Mouse (Mus musculus) hindbrain, embryonic 11.5 days (tissue): ENCODE measurements around the gene S1pr2. TPM values are rescaled to one million over a fixed set of nuclear protein-coding genes. Genes with fewer than 3 reads are reported as not detected.
"Not testable (repeated sequence)": the region's sequence is repeated elsewhere in the genome, so short reads cannot be mapped to it uniquely, and the experiment has no call there.

ENCODE experiments used
- ATAC-seq: fragments of 200-750 bp; cut with Nextera tagmentation; 2 replicates; pipeline ENCODE4 v1.8.0; 2017; ENCODE audit warnings: mild to moderate bottlenecking, moderate TSS enrichment, moderate library complexity; ENCODE audit not compliant: low FRiP score
- DNase-seq: peaks from one replicate; pipeline ENCODE4 v3.0.0-alpha.2; 2015; ENCODE audit warnings: low spot score
- H3K27ac ChIP-seq: fragments of 300-500 bp; sonication (generic); 2 replicates; pipeline ENCODE4 v1.5.1; 2014; ENCODE audit warnings: mild to moderate bottlenecking, low read depth, low read length
- H3K27me3 ChIP-seq: fragments of 300-500 bp; sonication (generic); 2 replicates; pipeline ENCODE4 v1.6.1; 2014; ENCODE audit warnings: mild to moderate bottlenecking, low read length, moderate library complexity, mixed read lengths; ENCODE audit not compliant: control insufficient read depth, insufficient read depth
- H3K36me3 ChIP-seq: fragments of 300-500 bp; sonication (generic); 2 replicates; pipeline ENCODE4 v1.6.1; 2014; ENCODE audit warnings: mild to moderate bottlenecking, low read length, moderate library complexity, mixed read lengths; ENCODE audit not compliant: control insufficient read depth, insufficient read depth
- H3K4me1 ChIP-seq: fragments of 300-500 bp; sonication (generic); replicated peaks from 2 replicates; pipeline ENCODE4 v1.6.1; 2014; ENCODE audit warnings: low read length, mixed read lengths; ENCODE audit not compliant: control insufficient read depth, insufficient read depth
- H3K4me2 ChIP-seq: fragments of 300-500 bp; sonication (generic); replicated peaks from 2 replicates; pipeline ENCODE4 v1.6.1; 2014; ENCODE audit warnings: mild to moderate bottlenecking, low read depth, low read length
- H3K4me3 ChIP-seq: fragments of 300-500 bp; sonication (generic); 2 replicates; pipeline ENCODE4 v1.5.1; 2014; ENCODE audit warnings: low read depth, low read length
- H3K9ac ChIP-seq: fragments of 300-500 bp; sonication (generic); 2 replicates; pipeline ENCODE4 v1.6.1; 2014; ENCODE audit warnings: low read depth, low read length
- H3K9me3 ChIP-seq: fragments of 300-500 bp; sonication (generic); 2 replicates; pipeline ENCODE4 v1.6.1; 2016; ENCODE audit warnings: low read length; ENCODE audit not compliant: control insufficient read depth
- WGBS: fragments of 180-500 bp; shearing (Covaris S2); extraction: QIAGEN DNeasy Blood & Tissue Kit; methylation state at CpG from one replicate; pipeline ENCODE4 v1.1.7; 2014; 5-methylcytosine and 5-hydroxymethylcytosine counted together
- polyA plus RNA-seq: library from polyadenylated mRNA; unstranded; fragments of >200 nt; fragmentation: Nextera tagmentation; extraction: Ambion mirVana; gene quantifications from 2 replicates; pipeline ENCODE4 v1.2.1, GENCODE M21; 2014

Gene S1pr2
- polyA plus RNA-seq, 1 experiment from 2014 or later: 23.4 TPM

DNA sequence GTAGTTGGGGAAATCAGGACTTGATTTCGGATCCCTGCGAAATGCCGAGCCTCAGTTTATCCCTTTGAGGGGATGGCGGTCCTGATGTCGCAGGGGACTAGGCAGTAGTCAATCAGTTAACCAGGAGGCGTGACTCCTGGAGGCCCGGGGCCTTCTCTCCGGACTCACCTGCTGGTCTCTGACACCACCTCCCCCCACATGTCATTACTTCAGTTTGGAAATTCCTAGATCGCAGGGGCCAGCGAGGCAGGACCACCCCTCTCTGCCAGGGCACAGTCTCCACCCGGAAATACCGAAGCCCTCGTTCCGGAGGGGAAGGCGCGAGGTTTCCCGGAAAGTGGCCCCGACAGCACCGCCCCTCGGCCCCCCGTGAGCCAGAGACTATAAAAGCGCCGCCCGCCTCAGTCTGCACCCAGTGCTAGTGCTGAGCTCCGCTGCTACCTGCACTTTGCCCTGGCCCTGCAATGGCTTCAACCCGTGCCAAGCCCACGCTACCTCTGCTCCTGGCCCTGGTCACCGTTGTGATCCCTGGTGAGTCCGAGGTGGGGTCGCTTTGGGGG lies 39.1 kb upstream of the S1pr2 start, which contains the start of gene Icam1:
TSS of gene Icam1 (plus strand) at position 415 of the 560 bp plus-strand sequence.
- DNase-seq: peak; percentile 40
- Histone ChIP-seq H3K4me2 (peak within 1 kb of the TSS; percentile 32), H3K4me3 (peak within 1 kb of the TSS; percentile 19; the same call in 1 of the 2 replicates), H3K27me3 (peaks cover 36% of the 10 kb centered on the region), H3K9ac (no peak within 1 kb of the TSS), H3K27ac (no peak within 1 kb of the TSS), H3K4me1 (no peaks in the 10 kb centered on the region), H3K9me3 (no peaks in the 10 kb centered on the region), H3K36me3 (no peaks in the 10 kb centered on the region)
- 2% methylated on average over 30 of the region's 30 CpGs for WGBS
- no peak for ATAC-seq

DNA sequence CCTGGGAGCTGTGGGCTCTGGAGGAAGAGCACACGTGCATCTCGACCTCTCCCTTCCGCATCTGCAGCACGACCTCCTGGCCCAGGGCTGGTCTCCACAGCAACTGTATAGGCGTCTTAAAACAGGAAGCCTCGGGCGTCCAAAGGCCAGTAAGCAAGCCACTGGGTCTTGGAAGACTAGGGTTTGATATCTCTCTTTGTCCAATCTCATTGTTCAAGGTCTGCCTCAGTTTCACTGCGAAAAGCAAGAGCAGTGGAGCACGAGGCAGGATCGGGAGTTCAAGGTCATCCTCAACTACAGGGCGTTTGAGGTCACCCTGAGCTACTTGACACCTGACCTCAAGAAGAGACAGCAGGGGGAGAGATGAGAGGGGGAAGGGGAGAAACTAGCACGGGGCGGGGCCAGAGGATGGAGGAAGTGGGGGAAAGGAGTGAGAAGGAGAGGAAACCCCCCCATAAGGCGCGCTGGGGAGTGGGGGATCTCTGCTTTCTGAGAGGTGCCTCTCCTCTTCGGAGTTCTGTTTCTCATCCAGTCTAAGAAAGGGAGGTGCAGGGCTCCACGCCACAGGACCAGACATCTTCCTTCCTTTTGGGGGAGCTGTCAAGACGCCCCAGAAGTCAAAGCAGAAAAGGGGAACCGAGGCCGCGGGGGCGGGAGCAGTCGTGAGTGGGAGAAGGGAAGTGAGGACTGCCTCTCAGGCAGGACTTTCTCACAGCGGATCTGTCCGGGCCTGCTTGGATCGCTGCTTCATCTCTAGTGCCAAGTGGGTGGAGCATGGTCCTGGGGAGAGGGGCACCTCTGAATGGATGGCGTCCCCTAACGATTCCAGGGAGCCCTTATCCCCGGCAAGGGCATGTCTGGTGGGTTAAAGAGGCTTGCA lies 38.4 kb upstream of the S1pr2 start:
- ATAC-seq (no peak), DNase-seq (peak; percentile 31)
- Histone ChIP-seq H3K4me2 (peak overlapping the region; percentile 17; the same call in 1 of the 2 replicates), H3K4me3 (no peak overlapping the region), H3K27ac (no peak overlapping the region), H3K9me3 (no peaks in the 10 kb centered on the region), H3K27me3 (peaks cover 36% of the 10 kb centered on the region), H3K4me1 (no peaks in the 10 kb centered on the region), H3K9ac (no peak overlapping the region), H3K36me3 (no peaks in the 10 kb centered on the region)
- 3% methylated on average over 29 of the region's 29 CpGs for WGBS

DNA sequence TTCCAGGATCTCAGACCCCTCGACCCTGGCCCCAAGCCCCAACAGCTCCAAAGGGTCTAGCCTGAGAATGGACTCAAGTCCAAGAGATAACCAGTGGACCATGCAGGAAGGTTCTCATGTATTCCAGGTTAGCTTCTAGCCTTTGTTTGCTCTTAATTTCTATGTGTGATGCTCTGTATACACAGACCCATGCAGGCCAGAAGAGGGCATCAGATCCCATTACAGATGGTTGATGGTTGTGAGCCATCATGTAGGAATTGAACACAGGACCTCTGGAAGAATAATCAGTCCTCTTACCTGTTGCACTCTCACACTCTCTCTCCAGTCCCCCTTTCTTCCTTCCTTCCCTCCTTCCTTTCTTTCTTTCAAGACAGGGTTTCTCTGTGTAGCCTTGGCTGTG lies 35.8 kb upstream of the S1pr2 start:
- no peak overlapping the region for H3K27ac ChIP-seq
- no peaks in the 10 kb centered on the region for H3K36me3 ChIP-seq
- H3K9me3 ChIP-seq: no peaks in the 10 kb centered on the region
- no peak for DNase-seq
- 43% methylated on average over 1 of the region's 1 CpGs for WGBS
- no peak overlapping the region for H3K9ac ChIP-seq
- H3K4me1 ChIP-seq: no peaks in the 10 kb centered on the region
- no peak overlapping the region for H3K4me2 ChIP-seq
- ATAC-seq: no peak
- H3K4me3 ChIP-seq: no peak overlapping the region
- H3K27me3 ChIP-seq: peaks cover 33% of the 10 kb centered on the region

DNA sequence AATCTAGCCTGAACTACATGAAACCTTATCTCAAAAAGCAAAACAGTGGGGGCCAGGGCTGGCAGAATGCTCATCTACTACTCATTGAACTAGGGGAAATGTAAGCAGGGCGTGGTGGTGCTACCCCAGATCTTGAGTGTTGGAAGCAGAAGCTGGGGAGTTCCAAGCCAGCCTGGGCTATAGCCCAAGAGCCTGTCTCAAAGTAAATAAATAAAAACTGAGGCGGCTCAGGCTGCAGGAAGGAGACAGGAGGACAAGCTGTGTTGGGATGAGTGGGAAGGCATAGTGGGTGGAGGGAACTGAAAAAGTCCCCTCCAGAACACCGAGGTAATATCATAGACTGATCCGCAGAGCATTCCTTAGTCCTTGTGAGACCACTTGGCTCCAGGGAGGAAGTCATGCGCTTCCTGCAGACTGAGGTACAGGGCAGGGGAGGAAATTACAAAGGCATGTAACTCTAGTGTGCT lies 35.3 kb upstream of the S1pr2 start:
- DNase-seq (no peak), ATAC-seq (no peak)
- Histone ChIP-seq H3K4me1 (no peaks in the 10 kb centered on the region), H3K36me3 (no peaks in the 10 kb centered on the region), H3K4me2 (no peak overlapping the region), H3K4me3 (no peak overlapping the region), H3K9me3 (no peaks in the 10 kb centered on the region), H3K27ac (no peak overlapping the region), H3K27me3 (peaks cover 28% of the 10 kb centered on the region), H3K9ac (no peak overlapping the region)
- WGBS: 69% methylated on average over 5 of the region's 5 CpGs

DNA sequence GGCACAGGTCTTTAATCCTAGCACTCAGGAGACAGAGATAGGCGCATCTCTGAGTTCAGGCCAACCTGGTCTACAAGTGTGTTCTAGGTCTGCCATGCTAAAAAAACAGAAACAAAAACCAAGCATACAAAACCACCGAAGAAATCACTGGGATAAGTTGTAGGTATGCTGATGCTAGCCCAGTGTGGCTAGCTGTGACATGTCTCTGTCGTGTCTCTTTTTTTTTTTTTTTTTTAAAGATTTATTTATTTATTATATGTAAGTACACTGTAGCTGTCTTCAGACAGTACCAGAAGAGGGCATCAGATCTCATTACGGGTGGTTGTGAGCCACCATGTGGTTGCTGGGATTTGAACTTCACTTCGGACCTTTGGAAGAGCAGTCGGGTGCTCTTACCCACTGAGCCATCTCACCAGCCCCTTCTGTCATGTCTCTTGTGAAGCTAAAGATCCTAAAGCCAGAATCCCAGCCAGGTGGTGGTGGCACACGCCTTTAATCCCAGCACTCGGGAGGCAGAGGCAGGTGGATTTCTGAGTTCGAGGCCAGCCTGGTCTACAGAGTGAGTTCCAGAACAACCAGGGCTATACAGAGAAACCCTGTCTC lies 34.5 kb upstream of the S1pr2 start:
- not testable (repeated sequence) for H3K4me3 ChIP-seq, H3K9me3 ChIP-seq, H3K9ac ChIP-seq, H3K4me1 ChIP-seq, H3K36me3 ChIP-seq, H3K27ac ChIP-seq, DNase-seq, ATAC-seq, H3K4me2 ChIP-seq
- H3K27me3 ChIP-seq: peaks cover 19% of the 10 kb centered on the region
- 71% methylated on average over 9 of the region's 9 CpGs for WGBS

DNA sequence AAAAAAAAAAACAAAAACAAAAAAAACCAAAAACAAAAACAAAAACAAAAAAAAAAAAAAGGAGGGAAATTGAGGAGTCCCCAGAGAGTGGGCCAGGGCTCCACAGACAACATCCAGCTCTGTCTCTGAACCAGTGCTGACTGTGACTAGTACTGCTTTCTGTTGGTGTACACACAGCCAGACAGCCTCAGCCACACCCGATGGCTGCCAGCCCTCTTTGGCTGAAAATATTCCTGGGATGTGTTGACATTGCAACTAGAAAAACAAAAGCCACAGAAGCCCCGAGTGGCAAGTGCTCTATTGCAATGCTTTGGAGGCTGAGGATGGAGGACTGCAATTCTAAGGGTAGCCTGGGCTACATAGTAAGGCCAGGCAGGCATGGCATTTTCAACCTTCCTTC lies 33.8 kb upstream of the S1pr2 start:
- Histone ChIP-seq H3K9ac (no peak overlapping the region), H3K27me3 (peaks cover 13% of the 10 kb centered on the region), H3K4me1 (no peaks in the 10 kb centered on the region), H3K36me3 (no peaks in the 10 kb centered on the region), H3K9me3 (no peaks in the 10 kb centered on the region), H3K27ac (no peak overlapping the region), H3K4me3 (no peak overlapping the region), H3K4me2 (no peak overlapping the region)
- 74% methylated on average over 2 of the region's 2 CpGs for WGBS
- DNase-seq (no peak), ATAC-seq (no peak)

DNA sequence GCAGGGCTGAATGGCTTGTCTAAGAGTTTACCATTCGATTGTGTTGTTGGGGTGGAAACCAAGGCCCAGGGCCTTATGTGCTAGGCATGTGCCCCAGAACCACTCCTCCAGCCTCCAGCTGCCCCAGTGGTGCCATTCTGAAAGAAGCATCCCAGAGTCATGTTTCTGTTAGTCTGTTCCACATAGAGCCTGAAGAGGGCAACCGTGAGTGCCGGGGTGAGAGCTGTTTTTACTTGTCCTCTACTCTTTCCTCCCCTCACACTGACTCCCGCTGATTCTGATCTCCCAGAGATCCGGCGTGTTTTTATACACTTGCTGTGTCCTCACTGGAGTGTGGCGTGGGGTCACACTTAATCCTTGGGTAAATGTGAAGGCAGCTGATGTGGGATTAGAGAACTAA lies 31.4 kb upstream of the S1pr2 start:
- Histone ChIP-seq H3K9me3 (no peaks in the 10 kb centered on the region), H3K4me3 (no peak overlapping the region), H3K27ac (no peak overlapping the region), H3K4me1 (no peaks in the 10 kb centered on the region), H3K9ac (no peak overlapping the region), H3K36me3 (no peaks in the 10 kb centered on the region), H3K4me2 (no peak overlapping the region), H3K27me3 (no peaks in the 10 kb centered on the region)
- ATAC-seq (no peak), DNase-seq (no peak)
- 82% methylated on average over 7 of the region's 7 CpGs for WGBS

DNA sequence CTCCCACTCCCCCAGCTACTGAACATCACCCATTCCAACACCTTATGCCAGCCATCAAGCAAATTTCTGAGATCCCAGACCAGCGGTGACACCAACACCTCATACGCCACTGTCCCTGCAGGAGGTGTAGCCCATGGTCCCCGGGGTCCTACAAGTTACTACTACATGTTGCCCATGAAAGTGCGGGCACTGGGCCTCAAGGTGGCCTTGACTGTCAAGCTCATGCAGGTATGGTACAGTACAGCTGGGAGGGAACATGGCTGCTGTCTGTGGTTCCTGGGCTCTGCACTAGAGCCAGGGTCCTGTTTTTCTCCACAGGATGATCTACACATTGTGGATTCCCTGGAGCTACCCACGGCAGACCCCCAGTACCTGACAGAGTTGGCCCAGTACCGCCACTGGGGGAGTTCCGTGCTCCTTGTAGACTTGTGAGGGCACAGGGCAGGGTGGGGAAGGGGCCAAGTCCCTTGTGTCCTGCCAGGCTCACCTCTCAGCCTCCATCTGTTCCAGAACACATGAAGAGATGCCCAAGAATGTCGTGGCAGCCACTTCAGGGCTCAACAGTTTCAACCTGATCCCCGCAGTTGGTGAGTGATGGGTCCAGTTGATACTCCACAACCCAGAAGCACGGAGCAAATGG lies 30.9 kb upstream of the S1pr2 start:
- Histone ChIP-seq H3K36me3 (no peaks in the 10 kb centered on the region), H3K27ac (no peak overlapping the region), H3K4me3 (no peak overlapping the region), H3K27me3 (no peaks in the 10 kb centered on the region), H3K9me3 (no peaks in the 10 kb centered on the region), H3K4me2 (no peak overlapping the region), H3K4me1 (no peaks in the 10 kb centered on the region), H3K9ac (no peak overlapping the region)
- DNase-seq (no peak), ATAC-seq (no peak)
- WGBS: 91% methylated on average over 10 of the region's 10 CpGs
